Mouse (Mus musculus): Measurements from ENCODE around the gene Gtf2ird2.

DNA sequence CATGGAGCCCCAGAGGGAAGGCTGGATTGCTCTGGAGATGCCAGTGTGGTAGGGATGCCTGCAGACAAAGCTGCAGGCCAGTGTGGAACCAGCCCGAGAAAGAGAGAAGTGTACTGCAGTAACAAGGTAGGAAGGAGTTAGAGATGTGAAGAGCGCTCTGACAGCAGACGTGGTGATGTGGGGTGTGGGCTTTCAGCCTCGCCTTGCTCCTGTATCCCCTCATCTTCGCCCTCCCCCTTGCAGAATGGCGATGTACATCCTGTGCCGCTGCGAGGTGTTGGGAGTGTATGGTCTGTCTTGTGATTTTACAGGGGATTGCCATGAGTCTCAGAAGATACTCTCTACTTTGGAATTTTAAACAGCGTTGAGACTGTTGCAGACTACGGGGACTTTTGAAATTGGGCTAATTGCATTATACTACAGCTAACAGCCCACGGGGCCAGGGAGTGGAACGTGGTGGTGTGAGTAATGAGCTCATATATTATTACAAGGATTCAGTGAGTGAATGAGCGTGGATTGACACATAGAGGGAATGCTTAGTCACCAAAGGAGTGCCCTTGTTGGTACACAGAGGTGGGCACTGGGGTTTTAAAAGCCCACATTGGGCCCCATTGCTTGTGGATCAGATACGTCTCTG lies 64.9 kb downstream of the Gtf2ird2 start:
- TF ChIP-seq POLR2A (IDR thresholded peaks at IDR 0.05; ENCODE audit: low read depth, low read length) (no peak), CTCF (conservative IDR thresholded peaks at IDR 0.05; ENCODE audit: insufficient read depth, insufficient read length, low read depth, low read length) (no peak)

All from kidney, adult 2 months (tissue).